Mouse (Mus musculus): ENCODE data around the gene Gps2.

GRCm38 (mm10) chr11:69965271-69966005, 51.8 kb downstream of the Gps2 start:
- TF ChIP-seq CTCF (IDR thresholded peaks at IDR 0.05; ENCODE audit: low read depth, low read length) (no peak), TAL1 (conservative IDR thresholded peaks at IDR 0.05; ENCODE audit: low read depth, low read length) (no peak), GATA1 (IDR thresholded peaks at IDR 0.05; ENCODE audit: borderline replicate concordance, low read length) (no peak)

Measured in G1E (cell line).